Mouse (Mus musculus) brown adipose tissue, adult 24 weeks (tissue): Measurements from ENCODE around the gene Usp50. TPM values are rescaled to one million over a fixed set of nuclear protein-coding genes. Genes with fewer than 3 reads are reported as not detected.

ENCODE experiments used
- polyA plus RNA-seq: library from polyadenylated mRNA; stranded (reverse); fragments of >200 nt; gene quantifications from 2 replicates; pipeline ENCODE4 v1.2.4, GENCODE M21; 2012; ENCODE audit not compliant: missing spikeins, insufficient read depth, insufficient read length

Gene Usp50
- polyA plus RNA-seq, 1 experiment = 5.8 TPM

Other genes starting within 250 kb of the Usp50 start
- 53.3 and 74.1 TPM in 2 replicates for gene Slc27a2, start 231.1 kb downstream of the Usp50 start, polyA plus RNA-seq
- 1.4 and 2.1 TPM in 2 replicates for gene Hdc, start 164.2 kb downstream of the Usp50 start, polyA plus RNA-seq
- gene Gabpb1, start 107.1 kb downstream of the Usp50 start, polyA plus RNA-seq = 4.0 and 6.6 TPM in 2 replicates
- 64.0 and 66.5 TPM in 2 replicates for gene Usp8, start 76.1 kb downstream of the Usp50 start, polyA plus RNA-seq
- gene Trpm7, start 92.8 kb upstream of the Usp50 start, polyA plus RNA-seq = 20.1 and 20.4 TPM in 2 replicates
- 39.5 and 43.1 TPM in 2 replicates for gene Sppl2a, start 149.8 kb upstream of the Usp50 start, polyA plus RNA-seq
- 3.4 and 5.2 TPM in 2 replicates for gene Ap4e1, start 225.2 kb upstream of the Usp50 start, polyA plus RNA-seq